ENCODE assay signal across 8 mouse cellular contexts in the genomic region with DNA sequence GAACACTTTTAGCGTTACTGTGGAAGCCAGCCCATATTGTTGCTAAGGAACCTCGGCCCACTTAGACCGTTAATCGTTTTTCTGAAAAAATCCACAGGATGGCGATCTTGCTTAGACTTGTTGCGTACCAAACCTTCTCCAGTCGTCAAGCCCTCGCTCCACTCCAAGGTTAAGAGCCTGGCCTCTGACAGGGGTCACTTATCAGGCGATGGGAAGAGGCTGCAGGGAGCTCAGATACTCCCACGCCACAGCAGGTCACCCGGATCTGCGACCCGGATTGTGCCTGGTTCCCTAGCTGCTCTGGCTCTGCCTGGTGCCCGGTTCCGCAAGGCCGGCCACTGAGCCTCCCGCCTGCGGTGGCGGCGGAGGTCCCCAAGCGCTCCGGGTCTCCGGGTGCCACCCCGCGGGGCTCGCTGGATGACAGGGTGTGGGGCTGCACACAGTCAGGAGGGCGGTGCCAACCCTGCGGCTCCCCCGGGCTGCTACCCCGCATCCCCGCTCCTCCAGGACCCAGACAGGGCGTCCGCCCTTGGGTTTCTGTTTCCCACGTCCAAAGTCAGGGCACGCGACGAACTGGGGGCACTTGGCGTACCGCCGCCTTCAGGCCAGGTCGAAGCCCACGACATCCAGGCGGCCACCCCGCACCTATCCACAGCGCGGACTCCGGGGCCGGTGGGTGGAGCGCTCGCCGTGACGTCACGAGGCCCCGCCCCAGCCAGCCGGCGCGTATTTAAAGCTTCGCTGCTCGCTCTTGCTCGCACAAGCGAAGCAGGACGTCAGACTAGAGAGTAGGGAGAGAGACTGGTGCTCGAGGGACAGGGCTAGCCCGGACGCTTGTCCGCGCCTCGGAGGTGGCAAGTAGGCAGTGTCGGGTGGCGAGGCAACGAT. TPM values are rescaled to one million over a fixed set of nuclear protein-coding genes. Genes with fewer than 3 reads are reported as not detected.
DNase-seq lines count a peak whose midpoint lies in the region; ATAC-seq lines count a peak whose summit lies in the region.

A gene (plus strand): TSS at position 756 of the 888 bp plus-strand sequence.

- H3K4me2 ChIP-seq in intestine, embryonic 15.5 days (replicated peaks), result peak within 1 kb of the TSS; percentile 99

- WGBS in intestine, embryonic 15.5 days, result under 1% methylated on average over 71 of the region's 71 CpGs

- H3K4me1 ChIP-seq in intestine, embryonic 15.5 days (replicated peaks), result 0 out of 2 replicates have a peak, but pooled peaks cover 2% of the 10 kb centered on the region

- peak within 1 kb of the TSS; percentile 70 for H3K9ac ChIP-seq in intestine, embryonic 15.5 days

- H3K36me3 ChIP-seq in intestine, embryonic 15.5 days, result peaks cover 17% of the 10 kb centered on the region

- H3K27ac ChIP-seq in intestine, embryonic 15.5 days, result peak within 1 kb of the TSS; percentile 84

- no peaks in the 10 kb centered on the region for H3K9me3 ChIP-seq in intestine, embryonic 15.5 days

- intact Hi-C loops in gastrocnemius, postnatal 36 days (cut with DNase I), result loop anchor here (2.0 to 10.0 kb wide), 2 partner anchors 470 to 840 kb away; no protein-coding TSS in a partner anchor
- intact Hi-C loops in left cerebral cortex, postnatal 14 days (cut with DNase I), result loop anchor here (1.0 to 10.0 kb wide), 6 partner anchors 232 to 840 kb away; no protein-coding TSS in a partner anchor

- H3K27me3 ChIP-seq in intestine, embryonic 15.5 days (replicated peaks), result no peaks in the 10 kb centered on the region

- ATAC-seq in intestine, embryonic 15.5 days, result peak; percentile 95
- ATAC-seq in megakaryocyte-erythroid progenitor cell, adult 5-6 weeks (replicated peaks; ENCODE audit: low FRiP score, low TSS enrichment, poor library complexity, severe bottlenecking), result peak; percentile 95

- peak within 1 kb of the TSS; percentile 68 for H3K4me3 ChIP-seq in intestine, embryonic 15.5 days (replicated peaks)

- DNase-seq in adrenal gland, adult 8-10 months, result peak; percentile 88
- DNase-seq in embryo, embryonic 11.5 days (ENCODE audit: low read depth, low spot score), result peak; percentile 79
- DNase-seq in gastrocnemius, postnatal 36 days, result peak; percentile 87 to 95
- peak; percentile 92 to 97 for DNase-seq in left cerebral cortex, postnatal 14 days (ENCODE audit: low spot score in 2 of 2)
- peak; percentile 94 for DNase-seq in right cerebral cortex, postnatal 14 days
- peak; percentile 96 for DNase-seq in urinary bladder, postnatal 25 days (ENCODE audit: low spot score)

RNA-seq across cellular contexts. Expression of the gene that starts here (rescaled TPM):
- 10 to 100 TPM; 14.9 to 52.2 (median 24.9) TPM for total RNA-seq in adrenal gland, adult 8-10 months (2022)
- 10 to 100 TPM in 1 of 2 experiments, 1 to 10 TPM in 1; 5.6 to 10.0 TPM for total RNA-seq in gastrocnemius, postnatal 36 days (2021)
- 71.0 and 72.1 TPM in 2 replicates for polyA plus RNA-seq in intestine, embryonic 15.5 days (2015; fragmentation: Nextera tagmentation; extraction: Ambion mirVana)
- total RNA-seq in left cerebral cortex, postnatal 14 days (2021), result 100 to 1,000 TPM; 240 to 277 TPM
- 0.52 and 0.62 TPM in 2 replicates for total RNA-seq in megakaryocyte-erythroid progenitor cell, adult 5-6 weeks (2014; fragmentation: Nextera tagmentation)
- total RNA-seq in megakaryocyte-erythroid progenitor cell, adult 5-6 weeks (2017), result 3.6 and 5.3 TPM in 2 replicates

Comparison
In these comparisons a context has a peak if more than half of its experiments do, and no peak if none do; other contexts are left out.
1. Peak in every context shown above with its lines: DNase-seq, ATAC-seq, H3K4me3 ChIP-seq and H3K27ac ChIP-seq.
2. RNA of the gene that starts here (total RNA-seq): 240 to 277 TPM in left cerebral cortex, postnatal 14 days; 14.9 to 52.2 TPM in adrenal gland, adult 8-10 months, 5.6 to 10.0 TPM in gastrocnemius, postnatal 36 days and 0.52 to 5.3 TPM in megakaryocyte-erythroid progenitor cell, adult 5-6 weeks; every median in the first group is over 4 times any median in the second.